Mouse (Mus musculus): ENCODE measurements around the gene Padi3. TPM values are rescaled to one million over a fixed set of nuclear protein-coding genes. Genes with fewer than 3 reads are reported as not detected.

Gene Padi3
- polyA plus RNA-seq, 1 experiment: 0.03 TPM

DNA sequence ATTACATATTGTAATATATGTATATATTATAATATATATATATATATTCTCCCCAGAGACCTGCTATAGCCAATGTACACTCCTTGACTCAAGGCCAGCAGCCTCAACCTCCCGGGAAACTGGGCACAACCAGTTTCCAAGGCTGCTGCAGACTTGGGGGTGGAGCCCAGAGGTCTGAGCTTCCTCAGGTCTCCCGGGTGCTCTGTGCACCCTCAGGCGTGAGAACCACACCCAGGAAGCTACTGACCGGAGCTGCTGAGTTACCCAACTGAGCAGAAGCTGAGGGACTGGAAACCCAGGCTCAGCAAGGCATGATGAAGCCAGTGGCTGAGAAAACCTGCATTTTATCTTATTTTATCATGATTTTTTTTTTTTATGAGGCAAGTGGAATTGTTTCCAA, 39.4 kb downstream of the Padi3 start:
- WGBS: 11% methylated on average over 4 of the region's 4 CpGs
- no peak overlapping the region for H3K27ac ChIP-seq (ENCODE audit: insufficient read depth, low read depth, low read length)
- TF ChIP-seq POLR2A (IDR thresholded peaks at IDR 0.05; ENCODE audit: low read depth, low read length): no peak
- TF ChIP-seq CTCF (conservative IDR thresholded peaks at IDR 0.05; ENCODE audit: insufficient read depth, insufficient read length, low read depth, low read length): no peak

DNA sequence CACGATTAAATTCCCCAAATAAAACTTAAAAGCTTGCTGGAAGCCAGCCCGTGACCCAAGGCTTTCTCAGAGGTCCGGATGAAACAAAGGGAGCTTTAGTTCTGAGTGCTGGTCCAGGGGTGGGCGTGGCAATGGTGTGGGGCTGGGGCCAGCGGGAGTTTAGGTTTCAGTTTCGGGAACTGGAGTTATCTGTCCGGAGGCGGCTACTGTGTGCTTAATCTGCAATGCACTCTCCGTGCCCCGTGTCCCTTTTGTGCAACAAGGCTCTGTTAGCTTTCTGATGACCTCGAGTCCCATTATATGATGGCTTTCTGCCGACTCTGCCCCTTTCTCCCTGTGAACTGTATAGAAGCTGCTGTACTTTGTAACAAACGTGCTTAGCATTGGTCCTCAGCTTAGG, 40.0 kb downstream of the Padi3 start:
- Histone ChIP-seq H3K4me1 (ENCODE audit: control insufficient read depth, insufficient read depth, low read length) (no peaks in the 10 kb centered on the region; the same call in 1 of the 2 replicates), H3K4me3 (ENCODE audit: insufficient read depth, low read depth, low read length) (peak overlapping the region; percentile 61), H3K36me3 (ENCODE audit: control insufficient read depth, insufficient read depth, low read length) (no peaks in the 10 kb centered on the region), H3K27me3 (replicated peaks; ENCODE audit: control insufficient read depth, insufficient read depth, low read length) (no peaks in the 10 kb centered on the region), H3K27ac (ENCODE audit: insufficient read depth, low read depth, low read length) (no peak overlapping the region)
- TF ChIP-seq CTCF (conservative IDR thresholded peaks at IDR 0.05; ENCODE audit: insufficient read depth, insufficient read length, low read depth, low read length) (no peak), POLR2A (IDR thresholded peaks at IDR 0.05; ENCODE audit: low read depth, low read length) (no peak)
- peak; percentile 32 for DNase-seq
- 7% methylated on average over 13 of the region's 13 CpGs for WGBS

More for the DNA sequence above, 39.4 kb downstream of the Padi3 start:
- Histone ChIP-seq H3K27me3 (replicated peaks; ENCODE audit: control insufficient read depth, insufficient read depth, low read length) (no peaks in the 10 kb centered on the region), H3K36me3 (ENCODE audit: control insufficient read depth, insufficient read depth, low read length) (no peaks in the 10 kb centered on the region), H3K4me3 (ENCODE audit: insufficient read depth, low read depth, low read length) (no peak overlapping the region), H3K4me1 (ENCODE audit: control insufficient read depth, insufficient read depth, low read length) (no peaks in the 10 kb centered on the region; the same call in 1 of the 2 replicates)
- peak; percentile 11 for DNase-seq

DNA sequence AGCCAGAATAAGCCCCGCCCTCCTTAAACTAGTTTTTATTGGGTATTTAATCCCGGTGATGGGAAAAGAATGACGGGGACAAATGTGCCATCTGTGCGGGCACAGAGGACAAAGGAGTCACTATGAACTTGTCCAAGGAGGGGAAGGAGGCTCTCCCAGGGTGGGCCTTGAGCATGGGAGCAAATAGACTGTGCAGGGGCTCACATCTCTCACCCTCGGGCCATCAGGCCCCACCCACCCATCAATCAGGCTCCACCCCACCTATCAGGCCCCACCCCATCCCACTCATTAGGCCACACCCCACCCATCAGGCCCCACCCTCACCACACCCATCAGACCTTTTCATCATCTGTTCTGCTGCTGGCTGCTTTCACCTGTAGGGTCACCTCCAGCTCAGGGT, 41.5 kb downstream of the Padi3 start:
- no peaks in the 10 kb centered on the region for H3K36me3 ChIP-seq (ENCODE audit: control insufficient read depth, insufficient read depth, low read length)
- WGBS: 90% methylated on average over 5 of the region's 5 CpGs
- H3K27me3 ChIP-seq (replicated peaks; ENCODE audit: control insufficient read depth, insufficient read depth, low read length): no peaks in the 10 kb centered on the region
- no peak overlapping the region for H3K27ac ChIP-seq (ENCODE audit: insufficient read depth, low read depth, low read length)
- no peaks in the 10 kb centered on the region; the same call in 1 of the 2 replicates for H3K4me1 ChIP-seq (ENCODE audit: control insufficient read depth, insufficient read depth, low read length)
- no peak overlapping the region for H3K4me3 ChIP-seq (ENCODE audit: insufficient read depth, low read depth, low read length)
- DNase-seq: no peak
- TF ChIP-seq POLR2A (IDR thresholded peaks at IDR 0.05; ENCODE audit: low read depth, low read length) (no peak), CTCF (conservative IDR thresholded peaks at IDR 0.05; ENCODE audit: insufficient read depth, insufficient read length, low read depth, low read length) (no peak)

- TF ChIP-seq POLR2A (IDR thresholded peaks at IDR 0.05; ENCODE audit: low read depth, low read length): no peak
- TF ChIP-seq CTCF (conservative IDR thresholded peaks at IDR 0.05; ENCODE audit: insufficient read depth, insufficient read length, low read depth, low read length): no peak
- Histone ChIP-seq H3K4me1 (ENCODE audit: control insufficient read depth, insufficient read depth, low read length) (no peaks in the 10 kb centered on the region; the same call in 1 of the 2 replicates), H3K27me3 (replicated peaks; ENCODE audit: control insufficient read depth, insufficient read depth, low read length) (no peaks in the 10 kb centered on the region), H3K4me3 (ENCODE audit: insufficient read depth, low read depth, low read length) (no peak overlapping the region), H3K36me3 (ENCODE audit: control insufficient read depth, insufficient read depth, low read length) (no peaks in the 10 kb centered on the region), H3K27ac (ENCODE audit: insufficient read depth, low read depth, low read length) (no peak overlapping the region)
- 78% methylated on average over 3 of the region's 3 CpGs for WGBS
- no peak for DNase-seq
Measured at GRCm38 (mm10) chr4:140765936-140766335, 44.5 kb downstream of the Padi3 start.

DNA sequence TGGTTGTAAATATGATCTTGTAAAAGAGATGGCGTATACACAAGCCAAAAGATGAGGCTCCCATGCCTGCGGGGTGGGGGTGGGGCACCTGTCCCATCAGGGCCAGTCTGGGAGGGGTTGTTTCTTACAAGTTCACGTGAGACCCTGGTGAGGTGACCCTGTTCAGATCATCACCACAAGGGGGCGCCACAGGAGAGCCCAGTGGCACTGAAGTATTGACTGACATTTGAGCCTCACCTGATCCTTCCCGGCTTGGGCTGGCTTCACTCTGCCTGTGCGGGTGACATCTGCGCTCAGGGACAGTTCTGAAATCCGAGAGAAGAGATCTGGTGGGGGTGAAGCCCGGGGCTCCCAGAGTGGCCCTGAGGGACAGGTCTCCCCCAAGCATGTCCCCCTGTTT, 47.3 kb downstream of the Padi3 start:
- no peaks in the 10 kb centered on the region for H3K27me3 ChIP-seq (replicated peaks; ENCODE audit: control insufficient read depth, insufficient read depth, low read length)
- H3K4me1 ChIP-seq (ENCODE audit: control insufficient read depth, insufficient read depth, low read length): no peaks in the 10 kb centered on the region
- no peak overlapping the region for H3K4me3 ChIP-seq (ENCODE audit: insufficient read depth, low read depth, low read length)
- no peak overlapping the region for H3K27ac ChIP-seq (ENCODE audit: insufficient read depth, low read depth, low read length)
- TF ChIP-seq POLR2A (IDR thresholded peaks at IDR 0.05; ENCODE audit: low read depth, low read length): no peak
- peak; percentile 71 for TF ChIP-seq CTCF (conservative IDR thresholded peaks at IDR 0.05; ENCODE audit: insufficient read depth, insufficient read length, low read depth, low read length)
- 23% methylated on average over 9 of the region's 9 CpGs for WGBS
- DNase-seq: peak; percentile 49
- no peaks in the 10 kb centered on the region for H3K36me3 ChIP-seq (ENCODE audit: control insufficient read depth, insufficient read depth, low read length)

- no peaks in the 10 kb centered on the region for H3K4me1 ChIP-seq (ENCODE audit: control insufficient read depth, insufficient read depth, low read length)
- no peak for DNase-seq
- H3K36me3 ChIP-seq (ENCODE audit: control insufficient read depth, insufficient read depth, low read length): no peaks in the 10 kb centered on the region
- TF ChIP-seq CTCF (conservative IDR thresholded peaks at IDR 0.05; ENCODE audit: insufficient read depth, insufficient read length, low read depth, low read length) (no peak), POLR2A (IDR thresholded peaks at IDR 0.05; ENCODE audit: low read depth, low read length) (no peak)
- H3K27ac ChIP-seq (ENCODE audit: insufficient read depth, low read depth, low read length): no peak overlapping the region
- H3K27me3 ChIP-seq (replicated peaks; ENCODE audit: control insufficient read depth, insufficient read depth, low read length): no peaks in the 10 kb centered on the region
- WGBS: 77% methylated on average over 7 of the region's 7 CpGs
- no peak overlapping the region for H3K4me3 ChIP-seq (ENCODE audit: insufficient read depth, low read depth, low read length)
Measured at GRCm38 (mm10) chr4:140761601-140762000, 48.8 kb downstream of the Padi3 start.

DNA sequence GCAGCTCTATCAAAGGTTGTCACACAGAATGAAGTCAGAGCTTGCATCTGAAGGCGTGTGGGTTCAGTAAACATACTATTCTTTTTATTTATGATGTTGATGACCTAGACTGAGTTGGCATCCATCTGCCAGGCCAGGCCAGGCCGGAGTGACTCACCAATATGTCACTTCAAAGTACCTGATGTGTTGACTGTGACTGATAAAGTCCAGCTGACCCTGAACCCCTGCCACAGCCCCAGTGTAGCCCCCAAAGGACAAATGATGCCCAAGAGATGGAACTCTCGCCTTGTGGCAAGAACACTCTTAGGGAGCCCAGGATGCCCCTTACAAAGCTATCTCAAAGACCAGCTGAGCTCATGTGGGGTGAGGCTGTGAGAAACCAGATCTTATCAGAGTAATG, 54.6 kb downstream of the Padi3 start:
- Histone ChIP-seq H3K27me3 (replicated peaks; ENCODE audit: control insufficient read depth, insufficient read depth, low read length) (no peaks in the 10 kb centered on the region), H3K27ac (ENCODE audit: insufficient read depth, low read depth, low read length) (no peak overlapping the region), H3K4me1 (ENCODE audit: control insufficient read depth, insufficient read depth, low read length) (no peaks in the 10 kb centered on the region), H3K4me3 (ENCODE audit: insufficient read depth, low read depth, low read length) (no peak overlapping the region), H3K36me3 (ENCODE audit: control insufficient read depth, insufficient read depth, low read length) (no peaks in the 10 kb centered on the region)
- TF ChIP-seq POLR2A (IDR thresholded peaks at IDR 0.05; ENCODE audit: low read depth, low read length) (no peak), CTCF (conservative IDR thresholded peaks at IDR 0.05; ENCODE audit: insufficient read depth, insufficient read length, low read depth, low read length) (no peak)
- DNase-seq: no peak
- WGBS: 86% methylated on average over 3 of the region's 3 CpGs
